Mouse (Mus musculus): Measurements from ENCODE around the gene Tuba8.

GRCm38 (mm10) chr6:121218002-121218401, 7.5 kb downstream of the Tuba8 start:
- TF ChIP-seq CTCF (IDR thresholded peaks at IDR 0.05; ENCODE audit: control insufficient read depth, insufficient read depth, low read length) (no peak), POLR2A (IDR thresholded peaks at IDR 0.05; ENCODE audit: borderline replicate concordance, control insufficient read depth, low read depth, low read length) (no peak)

All from bone marrow, adult 2 months (tissue).